Mouse (Mus musculus) frontal cortex, adult 2 months (tissue): ENCODE measurements around the gene Tmem150b. TPM values are rescaled to one million over a fixed set of nuclear protein-coding genes. Genes with fewer than 3 reads are reported as not detected.

Experiments used
- DNase-seq, 2 experiments: peaks; one replicate each; pipeline ENCODE4 v3.0.0; 2022; ENCODE audit warnings: low spot score in 1 of 2; ENCODE audit errors: extremely low spot score in 1 of 2
- polyA plus RNA-seq: library from polyadenylated mRNA; depleted of rRNA; stranded (reverse); fragments of >200 nt; gene quantifications from 2 replicates; pipeline ENCODE4 v1.2.3, GENCODE M21; 2012

Gene Tmem150b
- polyA plus RNA-seq, 1 experiment, result 0.14 TPM

GRCm38 (mm10) chr7:4732968-4733392, 7.9 kb upstream of the Tmem150b start:
- DNase-seq, result no peak

GRCm38 (mm10) chr7:4731090-4731489, 6.0 kb upstream of the Tmem150b start:
- DNase-seq, result no peak

- DNase-seq, result no peak
Measured at GRCm38 (mm10) chr7:4724359-4724758, 690 bp downstream of the Tmem150b start.

- DNase-seq, result peak; percentile 32 to 66
Measured at GRCm38 (mm10) chr7:4723508-4723907, 1.5 kb downstream of the Tmem150b start.

- DNase-seq, result no peak
Measured at GRCm38 (mm10) chr7:4719276-4719675, 5.8 kb downstream of the Tmem150b start.

- no peak for DNase-seq
Measured at GRCm38 (mm10) chr7:4716955-4717354, 8.1 kb downstream of the Tmem150b start.

GRCm38 (mm10) chr7:4712594-4712993, 12.5 kb downstream of the Tmem150b start:
- no peak for DNase-seq

GRCm38 (mm10) chr7:4705098-4705497, 20.0 kb downstream of the Tmem150b start:
- DNase-seq, result peak in 1 of 2 experiments; percentile 52

GRCm38 (mm10) chr7:4703195-4703594, 21.9 kb downstream of the Tmem150b start:
- no peak for DNase-seq

GRCm38 (mm10) chr7:4702334-4702733, 22.7 kb downstream of the Tmem150b start:
- DNase-seq, result no peak

GRCm38 (mm10) chr7:4693004-4693403, 32.0 kb downstream of the Tmem150b start:
- DNase-seq, result no peak

GRCm38 (mm10) chr7:4690951-4691653, 33.9 kb downstream of the Tmem150b start:
- peak in 1 of 2 experiments; percentile 40 for DNase-seq

- DNase-seq, result peak; percentile 76 to 86
Measured at GRCm38 (mm10) chr7:4690387-4690786, 34.7 kb downstream of the Tmem150b start, which contains the start of gene Brsk1. Gene Brsk1 (plus strand): TSS chr7:4690604.

- peak; percentile 92 to 93 for DNase-seq
Measured at GRCm38 (mm10) chr7:4684632-4685417, 40.2 kb downstream of the Tmem150b start, which contains the start of gene Hspbp1. Gene Hspbp1 (minus strand): TSS chr7:4685068.

- DNase-seq, result no peak
Measured at GRCm38 (mm10) chr7:4684203-4684602, 40.8 kb downstream of the Tmem150b start.

- DNase-seq, result no peak
Measured at GRCm38 (mm10) chr7:4683307-4683706, 41.7 kb downstream of the Tmem150b start.

- no peak for DNase-seq
Measured at GRCm38 (mm10) chr7:4675200-4675599, 49.8 kb downstream of the Tmem150b start.

- no peak for DNase-seq
Measured at GRCm38 (mm10) chr7:4674114-4674731, 50.8 kb downstream of the Tmem150b start.

- no peak for DNase-seq
Measured at GRCm38 (mm10) chr7:4671956-4672355, 53.1 kb downstream of the Tmem150b start.

GRCm38 (mm10) chr7:4670655-4671255, 54.3 kb downstream of the Tmem150b start:
- DNase-seq, result no peak

GRCm38 (mm10) chr7:4669156-4669555, 55.9 kb downstream of the Tmem150b start:
- DNase-seq, result no peak
